Mouse (Mus musculus) heart, adult 2 months (tissue): Measurements from ENCODE around the gene Psph.

Experiments
- EP300 ChIP-seq: fragments of 200-500 bp; IDR thresholded peaks from 2 replicates; pipeline ENCODE4 v1.6.1; 2011; ENCODE audit warnings: low read depth, low read length, control low read depth; ENCODE audit not compliant: insufficient read depth
- POLR2A ChIP-seq: fragments of 200-500 bp; IDR thresholded peaks from 2 replicates; pipeline ENCODE4 v1.6.1; 2011; ENCODE audit warnings: mild to moderate bottlenecking, low read depth, low read length, control low read depth; ENCODE audit not compliant: insufficient read depth

DNA sequence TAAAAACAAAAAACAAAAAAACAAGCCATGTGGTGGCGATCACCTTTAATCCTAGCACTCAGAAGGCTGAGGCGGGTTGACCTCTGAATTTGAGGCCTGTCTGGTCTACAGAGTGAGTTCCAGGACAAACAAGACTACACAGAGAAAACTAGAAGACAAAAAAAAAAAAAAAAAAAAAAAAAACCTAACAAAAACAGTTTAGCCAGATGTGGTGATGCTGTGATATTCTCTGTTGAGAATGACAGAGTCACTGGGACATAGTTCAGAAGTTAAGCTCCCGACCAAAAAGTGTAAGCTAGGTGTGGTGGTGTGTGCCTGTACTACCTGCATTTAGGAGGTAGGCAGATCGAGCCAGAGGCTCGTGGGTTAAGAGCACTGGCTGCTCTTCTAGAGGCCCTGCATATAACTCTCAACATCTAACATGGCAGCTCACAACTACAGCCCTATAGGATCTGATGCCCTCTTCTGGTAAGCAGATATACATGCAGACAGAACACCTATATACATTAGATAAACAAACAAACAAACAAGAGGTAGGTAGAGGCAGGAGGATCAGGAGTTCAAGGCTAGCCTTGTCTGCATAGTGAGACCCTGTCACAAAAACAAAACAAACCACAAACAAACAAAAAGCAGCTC lies 1.9 kb downstream of the Psph start:
- TF ChIP-seq POLR2A: no peak
- no peak for TF ChIP-seq EP300
